Mouse (Mus musculus) testis, postnatal 14 days (tissue): Measurements from ENCODE around the gene Rph3al.
A peak's percentile ranks its signal among the peaks of the same experiment; 100 is the strongest.

Experiments used
- DNase-seq: peaks from one replicate; pipeline ENCODE4 v3.0.0; 2021; ENCODE audit warnings: low spot score

Gene Rph3al

GRCm38 (mm10) chr11:75810526-75810925 is 127.7 kb downstream of the Rph3al start:
- no peak for DNase-seq

- DNase-seq: no peak
Observed at GRCm38 (mm10) chr11:75807486-75807885, 130.7 kb downstream of the Rph3al start.

GRCm38 (mm10) chr11:75801771-75802550 is 136.3 kb downstream of the Rph3al start:
- no peak for DNase-seq

- DNase-seq: no peak
Observed at GRCm38 (mm10) chr11:75801369-75801768, 136.9 kb downstream of the Rph3al start.

GRCm38 (mm10) chr11:75796536-75797246 is 141.5 kb downstream of the Rph3al start:
- DNase-seq: peak; percentile 38

GRCm38 (mm10) chr11:75796029-75796445 is 142.2 kb downstream of the Rph3al start, which contains the start of gene Doc2b:
Gene Doc2b, minus strand, starts transcription at chr11:75796049.
- DNase-seq: peak; percentile 51

GRCm38 (mm10) chr11:75795321-75795636 is 142.9 kb downstream of the Rph3al start:
- no peak for DNase-seq

GRCm38 (mm10) chr11:75794602-75795320 is 143.5 kb downstream of the Rph3al start:
- no peak for DNase-seq

- no peak for DNase-seq
Observed at GRCm38 (mm10) chr11:75793351-75793750, 144.9 kb downstream of the Rph3al start.

- DNase-seq: no peak
Observed at GRCm38 (mm10) chr11:75792535-75792934, 145.7 kb downstream of the Rph3al start.

- no peak for DNase-seq
Observed at GRCm38 (mm10) chr11:75785897-75786296, 152.3 kb downstream of the Rph3al start.

GRCm38 (mm10) chr11:75783799-75784198 is 154.4 kb downstream of the Rph3al start:
- DNase-seq: no peak

GRCm38 (mm10) chr11:75781919-75782318 is 156.3 kb downstream of the Rph3al start:
- no peak for DNase-seq
